Mouse (Mus musculus) MEL-GATA-1-ER (cell line): ENCODE results near the gene Fam213a.

Experiments used
- DNase-seq: peaks from one replicate; pipeline ENCODE4 v3.0.0-alpha.2; 2012; ENCODE audit warnings: low read depth; ENCODE audit errors: extremely low read depth

Gene Fam213a

GRCm38 (mm10) chr14:41005716-41006115 is 7.9 kb downstream of the Fam213a start:
- no peak for DNase-seq

DNA sequence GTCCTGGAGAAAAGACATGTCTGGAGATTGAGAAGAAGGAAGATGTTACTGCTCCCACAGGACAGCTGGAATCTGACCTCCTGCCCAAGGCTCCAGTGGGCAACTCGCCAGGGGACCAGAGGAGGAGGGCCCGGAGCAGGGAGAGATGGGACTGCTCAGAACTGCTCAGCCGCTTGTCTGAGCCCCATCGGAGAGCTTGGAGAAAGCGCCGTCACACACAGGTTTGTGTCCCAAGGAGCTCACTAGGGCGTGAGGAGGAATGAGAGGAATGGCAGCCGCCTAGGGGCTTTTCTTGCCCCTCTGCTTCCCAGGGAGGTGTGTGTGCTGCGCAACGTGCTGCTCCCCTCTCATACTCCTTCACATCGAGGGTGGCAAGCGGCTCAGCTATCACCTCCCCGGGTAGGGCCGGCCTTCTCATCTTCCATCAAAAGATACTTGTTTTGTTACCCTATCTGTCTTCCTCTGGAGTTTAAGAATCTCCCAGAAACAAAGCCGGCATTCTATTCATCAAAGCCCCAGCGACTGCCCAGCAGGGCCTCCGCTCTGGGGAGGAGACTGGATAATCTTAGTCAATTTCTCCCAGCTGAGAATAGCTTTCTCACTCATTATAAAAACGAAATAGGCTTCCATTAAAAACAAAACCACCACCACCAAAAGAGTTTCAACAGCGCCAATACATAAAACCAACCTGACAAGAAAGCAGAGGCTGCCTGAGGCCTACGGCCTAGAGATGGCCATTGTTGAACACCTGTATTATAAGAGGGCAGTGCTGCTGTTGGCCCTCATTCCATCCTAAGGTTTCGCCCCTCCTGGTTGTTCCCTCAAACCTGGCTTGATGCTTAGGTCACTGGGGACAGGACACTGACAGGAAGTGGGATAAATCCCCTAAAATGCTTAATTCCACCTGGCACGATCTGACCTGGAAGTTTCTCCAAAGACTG is 9.1 kb downstream of the Fam213a start:
- no peak for DNase-seq

DNA sequence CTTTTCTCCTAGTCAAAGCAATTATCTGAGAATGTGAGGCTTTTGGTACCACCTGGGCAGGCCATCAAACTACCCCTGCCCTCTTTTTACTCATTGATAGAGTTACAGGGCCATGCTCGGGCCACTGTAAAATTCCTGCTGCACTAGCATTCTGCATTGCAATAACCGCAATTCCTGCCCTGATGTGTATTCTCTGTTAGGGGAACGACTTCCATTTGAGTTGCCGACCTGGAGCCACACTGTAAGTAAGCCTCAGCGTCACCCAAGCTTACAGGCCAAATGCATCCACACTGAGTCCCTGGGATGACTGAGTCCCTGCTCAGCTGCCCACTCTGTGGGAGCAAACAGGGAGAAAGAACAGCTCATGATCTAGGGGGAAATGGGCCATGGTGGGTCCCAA is 12.0 kb downstream of the Fam213a start:
- DNase-seq: no peak

DNA sequence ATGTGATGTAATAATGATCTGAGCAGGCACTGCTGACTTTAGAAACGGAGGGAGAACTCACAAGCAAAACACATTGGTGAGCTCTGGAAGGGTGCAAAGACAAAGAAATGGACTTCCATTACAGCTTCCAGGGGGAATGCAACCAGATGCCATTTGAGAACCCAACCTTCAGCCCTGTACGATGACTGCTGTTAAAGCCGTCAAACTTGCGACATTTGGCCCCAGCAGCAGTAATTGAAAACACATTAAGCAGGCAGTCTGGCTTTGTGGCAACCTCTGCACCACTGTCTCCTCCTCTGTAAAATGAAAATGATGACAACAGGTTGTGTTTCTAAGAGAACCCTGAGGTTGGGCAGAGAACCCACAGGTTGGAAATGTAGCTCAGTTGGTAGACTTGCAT is 12.8 kb downstream of the Fam213a start:
- DNase-seq: no peak

- no peak for DNase-seq
These were observed 13.5 kb downstream of the Fam213a start for GRCm38 (mm10) chr14:40999904-41000645.

DNA sequence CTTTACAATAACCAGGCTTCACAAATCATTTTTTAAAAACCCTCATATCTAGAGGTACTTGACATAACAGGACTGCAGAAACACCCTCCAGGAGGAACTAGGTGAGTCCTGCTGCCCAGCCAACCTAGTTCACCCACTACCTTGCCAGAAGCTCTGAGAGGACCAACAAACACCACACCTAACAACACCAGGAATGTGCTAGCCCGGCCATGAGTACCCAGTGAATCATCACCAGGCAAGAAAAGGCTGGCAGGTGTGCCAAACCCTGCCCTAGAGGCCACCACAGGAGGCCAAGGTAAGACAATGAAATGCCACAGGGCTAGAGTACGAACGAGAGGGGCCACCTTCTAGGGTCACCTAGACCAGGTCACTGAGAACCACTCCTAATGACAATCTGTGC is 17.4 kb downstream of the Fam213a start:
- DNase-seq: no peak

- DNase-seq: no peak
These were observed 21.1 kb downstream of the Fam213a start for GRCm38 (mm10) chr14:40992464-40992863.

DNA sequence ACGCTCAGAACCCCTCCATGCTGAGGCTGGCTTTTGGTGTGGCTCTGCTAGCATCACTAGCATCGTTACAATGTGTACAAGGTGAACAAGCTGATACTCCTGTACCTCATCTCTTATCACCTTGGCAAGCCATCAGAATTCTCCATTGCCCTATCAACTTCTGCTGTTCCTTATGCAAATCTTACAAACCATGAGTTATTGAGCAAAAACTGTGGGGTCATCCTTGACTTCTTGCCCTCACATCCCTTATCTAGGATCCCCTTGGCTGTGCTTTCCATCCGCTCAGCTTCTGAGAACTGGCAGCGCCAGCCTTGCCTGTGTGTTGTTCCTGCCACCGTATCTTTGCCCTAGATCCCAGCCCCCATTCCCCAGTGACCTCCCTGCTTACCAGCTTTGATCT is 24.8 kb downstream of the Fam213a start:
- DNase-seq: no peak

DNA sequence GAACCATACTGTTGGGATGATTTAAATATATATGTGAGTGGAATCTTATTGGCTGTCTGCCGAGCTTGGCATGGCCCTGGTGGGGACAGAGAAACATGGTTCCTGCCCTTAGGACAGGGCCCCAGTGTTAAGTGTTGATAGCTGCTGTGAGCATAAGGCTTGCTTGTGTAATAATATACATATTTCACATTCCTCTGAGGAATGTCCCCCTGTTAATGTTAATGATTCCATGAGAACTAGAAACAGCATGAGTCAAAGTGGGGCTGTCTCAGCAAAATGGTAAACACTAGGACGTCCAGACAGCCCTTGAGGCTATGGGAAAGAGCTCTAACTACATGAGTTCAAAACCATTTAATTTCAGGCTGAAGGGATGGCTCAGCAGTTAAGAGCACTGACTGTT is 26.4 kb downstream of the Fam213a start:
- no peak for DNase-seq

- no peak for DNase-seq
These were observed 28.0 kb downstream of the Fam213a start for GRCm38 (mm10) chr14:40985635-40986034.

GRCm38 (mm10) chr14:40979723-40980122 is 33.9 kb downstream of the Fam213a start:
- no peak for DNase-seq

DNA sequence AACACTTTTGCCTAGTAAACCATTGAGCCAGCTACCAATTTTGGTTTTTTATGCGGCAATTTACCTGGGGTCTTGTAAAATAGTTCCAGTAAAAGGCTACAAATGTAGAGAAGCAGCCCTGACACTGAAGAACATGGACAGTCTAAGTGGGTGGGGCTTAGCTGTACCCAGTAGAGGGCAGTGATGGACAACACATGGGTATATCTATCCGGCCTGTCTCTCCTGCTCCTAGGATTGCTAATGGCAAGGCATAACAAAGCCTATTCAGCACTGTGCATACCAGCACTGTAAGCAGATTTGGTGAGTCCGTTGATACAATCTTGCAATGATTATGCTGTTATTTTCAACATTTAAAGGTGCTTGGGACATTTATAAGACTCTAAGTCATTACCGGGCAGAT is 34.6 kb downstream of the Fam213a start:
- no peak for DNase-seq

DNA sequence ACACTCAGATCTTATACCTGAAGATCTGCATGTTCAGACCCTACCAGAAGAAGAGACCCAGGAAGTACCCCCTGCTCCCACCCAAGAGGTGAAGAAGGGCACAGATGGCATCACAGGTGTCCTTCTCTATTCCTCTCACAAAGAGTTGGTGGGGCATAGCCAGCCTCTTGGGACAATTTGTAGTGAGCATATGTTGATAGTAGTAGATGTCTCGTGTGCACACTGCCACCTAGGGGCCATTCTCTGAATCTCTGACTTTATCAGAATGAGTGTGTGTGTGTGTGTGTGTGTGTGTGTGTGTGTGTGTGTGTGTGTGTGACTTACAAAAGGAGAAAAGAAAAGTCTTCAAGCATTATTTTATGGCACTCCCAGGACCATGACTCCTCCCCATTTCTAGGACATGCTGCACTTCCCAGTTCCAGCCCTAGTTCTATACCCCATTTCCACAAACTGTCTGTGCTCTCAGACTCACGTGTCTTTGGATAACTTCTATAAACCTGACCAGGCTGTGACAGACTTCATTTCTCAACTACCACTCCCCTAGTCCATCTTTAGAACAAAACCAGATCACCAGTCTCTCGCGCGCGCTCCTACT is 38.4 kb downstream of the Fam213a start:
- DNase-seq: peak; percentile 59

GRCm38 (mm10) chr14:40968051-40968450 is 45.5 kb downstream of the Fam213a start:
- no peak for DNase-seq

- DNase-seq: no peak
These were observed 46.0 kb downstream of the Fam213a start for GRCm38 (mm10) chr14:40967598-40967900.

DNA sequence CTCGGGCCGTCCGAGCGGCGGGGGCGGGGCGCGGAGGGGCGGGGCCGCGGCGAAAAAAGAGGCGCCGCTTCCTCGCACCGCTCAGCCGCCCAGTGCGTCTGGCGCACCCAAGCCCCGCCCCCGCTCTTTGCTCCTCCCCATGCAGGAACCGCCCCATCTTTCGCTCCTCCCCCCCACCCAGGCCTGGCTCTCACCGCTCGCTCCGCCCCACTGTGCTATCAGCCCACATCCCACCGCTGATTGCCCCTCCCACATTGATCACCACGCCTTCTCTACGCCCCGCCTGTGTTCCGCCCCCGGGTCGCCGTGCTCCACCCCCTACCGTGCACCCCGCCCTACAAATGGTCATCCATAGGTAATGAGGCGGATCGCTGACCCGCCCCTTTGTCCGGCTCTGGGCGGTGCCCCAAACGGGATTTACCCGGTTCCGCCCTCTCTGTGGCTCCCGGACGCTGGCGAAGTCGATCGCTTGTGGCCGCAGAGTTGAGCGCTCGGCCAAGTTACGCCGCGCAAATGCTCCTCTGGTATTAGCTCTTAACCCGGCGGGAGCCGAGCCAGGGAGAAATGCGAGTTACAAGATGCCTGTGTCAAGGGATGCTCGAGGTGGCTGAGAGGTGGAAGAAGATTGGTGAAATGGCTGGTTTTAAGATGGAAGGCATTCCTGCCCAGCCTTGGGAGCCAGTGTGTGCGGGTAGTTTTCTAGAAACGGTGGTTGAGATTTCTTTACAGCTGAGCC is 46.6 kb downstream of the Fam213a start:
- DNase-seq: peak; percentile 61

- no peak for DNase-seq
These were observed 47.2 kb downstream of the Fam213a start, which contains the start of gene Tspan14 for GRCm38 (mm10) chr14:40966392-40966861. Tspan14 (minus strand) TSS chr14:40966807.

DNA sequence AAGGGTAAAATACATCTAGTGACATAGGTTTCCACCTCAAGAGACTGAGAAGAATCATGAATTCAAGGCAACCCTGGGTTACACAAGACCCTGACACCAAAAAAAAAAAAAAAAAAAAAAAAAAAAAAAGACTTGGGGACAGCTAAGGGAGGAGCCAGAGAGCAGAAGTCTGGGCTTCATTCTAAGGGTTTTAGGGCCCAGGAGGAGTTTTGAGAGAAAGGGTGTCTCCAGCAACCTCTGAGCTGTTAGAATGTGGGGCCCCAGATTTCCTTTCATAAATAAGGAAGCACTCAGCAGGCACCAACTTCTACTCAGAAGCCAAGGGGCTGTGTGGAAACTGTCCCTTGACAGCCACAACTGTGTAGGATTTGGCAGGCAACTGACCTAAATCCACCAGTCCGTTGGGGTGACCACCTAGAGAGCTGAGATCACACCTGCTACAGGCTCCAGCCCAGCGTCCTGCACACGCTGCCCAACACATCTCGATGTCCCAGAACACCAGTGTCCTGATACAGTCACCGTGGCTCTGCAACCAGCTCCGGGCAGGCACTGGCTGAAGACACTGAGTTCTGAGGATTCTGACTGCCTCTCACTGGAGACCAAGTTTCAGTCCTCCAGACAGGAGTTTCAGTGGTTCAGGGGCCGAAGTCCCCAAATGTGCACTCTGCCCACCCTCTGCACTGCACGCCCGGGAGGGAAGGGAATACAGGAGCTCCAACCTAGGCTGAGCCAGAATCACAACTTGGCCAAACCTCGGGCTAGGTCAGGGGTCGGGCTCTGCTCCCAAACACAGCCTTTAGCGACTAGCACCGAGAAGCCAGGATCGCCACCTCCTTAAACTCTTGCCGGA is 47.9 kb downstream of the Fam213a start:
- peak; percentile 62 for DNase-seq

GRCm38 (mm10) chr14:40964881-40965280 is 48.7 kb downstream of the Fam213a start:
- DNase-seq: no peak

DNA sequence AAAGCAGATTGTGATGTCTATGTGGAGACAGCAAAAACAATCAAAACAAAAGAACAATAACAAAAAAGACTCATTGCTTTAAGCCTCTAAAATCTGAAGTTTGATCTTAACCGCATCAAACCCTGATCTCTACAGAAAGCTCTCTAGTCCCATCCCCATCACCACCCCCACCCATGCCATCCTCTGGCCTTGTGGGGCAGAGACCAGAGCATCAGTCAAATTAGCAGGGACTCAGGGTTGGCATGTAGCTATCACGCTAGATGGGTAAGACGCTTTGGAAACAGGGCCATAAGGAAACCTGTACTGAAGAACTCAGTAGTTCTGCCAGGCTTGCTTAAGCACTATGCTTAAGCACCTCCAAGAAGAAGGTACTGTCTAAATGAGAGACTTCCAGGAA is 49.4 kb downstream of the Fam213a start:
- no peak for DNase-seq
